Mouse (Mus musculus) midbrain, embryonic 16.5 days (tissue): ENCODE data around the gene Tmem42. TPM values are rescaled to one million over a fixed set of nuclear protein-coding genes. Genes with fewer than 3 reads are reported as not detected.

Source experiments
- ATAC-seq: fragments of 200-750 bp; cut with Nextera tagmentation; 2 replicates; pipeline ENCODE4 v1.8.0; 2017; ENCODE audit warnings: moderate TSS enrichment
- H3K27ac ChIP-seq: fragments of 300-500 bp; sonication (generic); 2 replicates; pipeline ENCODE4 v1.5.1; 2014; ENCODE audit warnings: mild to moderate bottlenecking, low read length, mixed read lengths
- H3K27me3 ChIP-seq: fragments of 300-500 bp; sonication (generic); 2 replicates; pipeline ENCODE4 v1.6.1; 2014; ENCODE audit warnings: low read depth, low read length, mixed read lengths; ENCODE audit not compliant: control insufficient read depth, insufficient read depth
- H3K36me3 ChIP-seq: fragments of 300-500 bp; sonication (generic); 2 replicates; pipeline ENCODE4 v1.6.1; 2014; ENCODE audit warnings: mild to moderate bottlenecking, low read length, moderate library complexity, mixed read lengths; ENCODE audit not compliant: control insufficient read depth, insufficient read depth
- H3K4me1 ChIP-seq: fragments of 300-500 bp; sonication (generic); 2 replicates; pipeline ENCODE4 v1.6.1; 2014; ENCODE audit warnings: mild to moderate bottlenecking, low read length, mixed read lengths; ENCODE audit not compliant: control insufficient read depth, insufficient read depth
- H3K4me2 ChIP-seq: fragments of 300-500 bp; sonication (generic); 2 replicates; pipeline ENCODE4 v1.6.1; 2014; ENCODE audit warnings: mild to moderate bottlenecking, low read length, mixed read lengths
- H3K4me3 ChIP-seq: fragments of 300-500 bp; sonication (generic); 2 replicates; pipeline ENCODE4 v1.5.1; 2014; ENCODE audit warnings: low read depth, mild to moderate bottlenecking, low read length, moderate library complexity, mixed read lengths
- H3K9ac ChIP-seq: fragments of 300-500 bp; sonication (generic); 2 replicates; pipeline ENCODE4 v1.6.1; 2014; ENCODE audit warnings: low read depth, low read length, mixed read lengths
- H3K9me3 ChIP-seq: fragments of 300-500 bp; sonication (generic); replicated peaks from 2 replicates; pipeline ENCODE4 v1.6.1; 2014; ENCODE audit warnings: mild to moderate bottlenecking, low read length, mixed read lengths; ENCODE audit not compliant: control insufficient read depth, poor library complexity, severe bottlenecking
- WGBS: fragments of 180-500 bp; shearing (Covaris S2); extraction: QIAGEN DNeasy Blood & Tissue Kit; methylation state at CpG from one replicate; pipeline ENCODE4 v1.1.7; 2014; 5-methylcytosine and 5-hydroxymethylcytosine counted together
- polyA plus RNA-seq: library from polyadenylated mRNA; unstranded; fragments of >200 nt; fragmentation: Nextera tagmentation; extraction: Ambion mirVana; gene quantifications from 2 replicates; pipeline ENCODE4 v1.2.1, GENCODE M21; 2015

The Tmem42 gene
- polyA plus RNA-seq, 1 experiment from 2014 or later, result 30.1 TPM

- Histone ChIP-seq H3K4me1 (no peaks in the 10 kb centered on the region), H3K4me2 (no peak within 1 kb of the TSS), H3K9me3 (no peaks in the 10 kb centered on the region), H3K27ac (no peak within 1 kb of the TSS), H3K9ac (no peak within 1 kb of the TSS), H3K4me3 (no peak within 1 kb of the TSS), H3K27me3 (no peaks in the 10 kb centered on the region), H3K36me3 (no peaks in the 10 kb centered on the region)
- ATAC-seq, result no peak
- 86% methylated on average over 4 of the region's 4 CpGs for WGBS
These were observed 13.3 kb downstream of the Tmem42 start, which contains the start of gene Tgm4 for GRCm38 (mm10) chr9:123034426-123034825. Tgm4 (plus strand) TSS chr9:123034726.

- no peak for ATAC-seq
- Histone ChIP-seq H3K27ac (no peak overlapping the region), H3K36me3 (no peaks in the 10 kb centered on the region), H3K4me2 (no peak overlapping the region), H3K4me3 (no peak overlapping the region), H3K9me3 (no peaks in the 10 kb centered on the region), H3K9ac (no peak overlapping the region), H3K27me3 (no peaks in the 10 kb centered on the region), H3K4me1 (no peaks in the 10 kb centered on the region)
- 100% methylated on average over 1 of the region's 1 CpGs for WGBS
These were observed 26.5 kb downstream of the Tmem42 start for GRCm38 (mm10) chr9:123047665-123048064.

- Histone ChIP-seq H3K9ac (no peak overlapping the region), H3K9me3 (no peaks in the 10 kb centered on the region), H3K4me2 (no peak overlapping the region), H3K4me1 (no peaks in the 10 kb centered on the region), H3K27ac (no peak overlapping the region), H3K27me3 (no peaks in the 10 kb centered on the region), H3K4me3 (no peak overlapping the region), H3K36me3 (no peaks in the 10 kb centered on the region)
- ATAC-seq, result no peak
These were observed 37.7 kb downstream of the Tmem42 start for GRCm38 (mm10) chr9:123058724-123059292.

- Histone ChIP-seq H3K9me3 (no peaks in the 10 kb centered on the region), H3K4me1 (no peaks in the 10 kb centered on the region), H3K9ac (no peak overlapping the region), H3K4me3 (no peak overlapping the region), H3K27me3 (no peaks in the 10 kb centered on the region), H3K27ac (no peak overlapping the region), H3K4me2 (no peak overlapping the region), H3K36me3 (no peaks in the 10 kb centered on the region)
- no peak for ATAC-seq
- 95% methylated on average over 3 of the region's 3 CpGs for WGBS
These were observed 39.0 kb downstream of the Tmem42 start for GRCm38 (mm10) chr9:123060172-123060571.

Other genes starting within 250 kb of the Tmem42 start
- gene Tcaim, start 215.8 kb upstream of the Tmem42 start, polyA plus RNA-seq, result 9.3 and 9.9 TPM in 2 replicates
- 0.63 TPM in 1 of 2 replicates, not detected in the other for gene Gm35549, start 177.3 kb upstream of the Tmem42 start, polyA plus RNA-seq
- gene Zfp445, start 155.3 kb upstream of the Tmem42 start, polyA plus RNA-seq, result 121 and 131 TPM in 2 replicates
- gene Zkscan7, start 135.6 kb upstream of the Tmem42 start, polyA plus RNA-seq, result 4.7 and 4.9 TPM in 2 replicates
- 16.8 and 19.7 TPM in 2 replicates for gene Zfp105, start 98.3 kb upstream of the Tmem42 start, polyA plus RNA-seq
- gene 1110059G10Rik, start 70.3 kb upstream of the Tmem42 start, polyA plus RNA-seq, result 26.8 and 31.9 TPM in 2 replicates
- gene Kif15, start 70.3 kb upstream of the Tmem42 start, polyA plus RNA-seq, result 5.5 and 9.0 TPM in 2 replicates
- gene Tgm4, start 13.4 kb downstream of the Tmem42 start, polyA plus RNA-seq, result 0.43 and 0.65 TPM in 2 replicates
- gene Zdhhc3, start 91.9 kb downstream of the Tmem42 start, polyA plus RNA-seq, result 83.8 and 84.9 TPM in 2 replicates
- 71.4 and 73.1 TPM in 2 replicates for gene Exosc7, start 91.9 kb downstream of the Tmem42 start, polyA plus RNA-seq
- gene Clec3b, start 129.6 kb downstream of the Tmem42 start, polyA plus RNA-seq, result 2.2 and 3.6 TPM in 2 replicates
- 0.07 and 0.19 TPM in 2 replicates for gene Cdcp1, start 194.7 kb downstream of the Tmem42 start, polyA plus RNA-seq
- 30.1 and 35.8 TPM in 2 replicates for gene Tmem158, start 239.4 kb downstream of the Tmem42 start, polyA plus RNA-seq